Mouse (Mus musculus): ENCODE measurements around the gene Fanci. TPM values are rescaled to one million over a fixed set of nuclear protein-coding genes. Genes with fewer than 3 reads are reported as not detected.

The Fanci gene
- polyA plus RNA-seq, 1 experiment from 2014 or later = 1.2 TPM

- H3K27me3 ChIP-seq (replicated peaks; ENCODE audit: control insufficient read depth, insufficient read depth, low read length) = peaks cover 57% of the 10 kb centered on the region
- H3K9ac ChIP-seq (ENCODE audit: low read depth, low read length) = no peak overlapping the region
- no peak overlapping the region for H3K4me2 ChIP-seq (replicated peaks; ENCODE audit: low read depth)
- H3K4me3 ChIP-seq (ENCODE audit: low read depth, low read length) = no peak overlapping the region
- 11% methylated on average over 8 of the region's 8 CpGs for WGBS
- no peaks in the 10 kb centered on the region for H3K4me1 ChIP-seq (replicated peaks; ENCODE audit: control insufficient read depth, insufficient read depth, low read length)
- no peaks in the 10 kb centered on the region for H3K9me3 ChIP-seq (ENCODE audit: control insufficient read depth)
- ATAC-seq = no peak
- no peaks in the 10 kb centered on the region for H3K36me3 ChIP-seq (ENCODE audit: control insufficient read depth, insufficient read depth)
- no peak overlapping the region for H3K27ac ChIP-seq (ENCODE audit: low read depth, low read length)
- TF ChIP-seq CTCF (IDR thresholded peaks at IDR 0.05; ENCODE audit: low read depth) = peak; percentile 89
Measured at GRCm38 (mm10) chr7:79493915-79494314, 102.2 kb downstream of the Fanci start.

GRCm38 (mm10) chr7:79495988-79496815 lies 104.5 kb downstream of the Fanci start:
- Histone ChIP-seq H3K4me2 (replicated peaks; ENCODE audit: low read depth) (peak overlapping the region; percentile 57), H3K36me3 (ENCODE audit: control insufficient read depth, insufficient read depth) (no peaks in the 10 kb centered on the region), H3K27me3 (replicated peaks; ENCODE audit: control insufficient read depth, insufficient read depth, low read length) (peaks cover 75% of the 10 kb centered on the region), H3K9me3 (ENCODE audit: control insufficient read depth) (no peaks in the 10 kb centered on the region), H3K4me1 (replicated peaks; ENCODE audit: control insufficient read depth, insufficient read depth, low read length) (no peaks in the 10 kb centered on the region), H3K9ac (ENCODE audit: low read depth, low read length) (no peak overlapping the region), H3K4me3 (ENCODE audit: low read depth, low read length) (peak overlapping the region; percentile 31), H3K27ac (ENCODE audit: low read depth, low read length) (no peak overlapping the region)
- WGBS = 2% methylated on average over 36 of the region's 38 CpGs
- ATAC-seq = peak; percentile 58
- peak; percentile 99 for TF ChIP-seq CTCF (IDR thresholded peaks at IDR 0.05; ENCODE audit: low read depth)

GRCm38 (mm10) chr7:79496816-79497328 lies 105.1 kb downstream of the Fanci start:
- WGBS = 11% methylated on average over 9 of the region's 9 CpGs
- no peak for ATAC-seq
- Histone ChIP-seq H3K27ac (ENCODE audit: low read depth, low read length) (no peak overlapping the region), H3K4me3 (ENCODE audit: low read depth, low read length) (no peak overlapping the region), H3K9ac (ENCODE audit: low read depth, low read length) (no peak overlapping the region), H3K4me2 (replicated peaks; ENCODE audit: low read depth) (no peak overlapping the region), H3K27me3 (replicated peaks; ENCODE audit: control insufficient read depth, insufficient read depth, low read length) (peaks cover 82% of the 10 kb centered on the region), H3K9me3 (ENCODE audit: control insufficient read depth) (no peaks in the 10 kb centered on the region), H3K4me1 (replicated peaks; ENCODE audit: control insufficient read depth, insufficient read depth, low read length) (no peaks in the 10 kb centered on the region), H3K36me3 (ENCODE audit: control insufficient read depth, insufficient read depth) (no peaks in the 10 kb centered on the region)
- no peak for TF ChIP-seq CTCF (IDR thresholded peaks at IDR 0.05; ENCODE audit: low read depth)

GRCm38 (mm10) chr7:79497701-79498115 lies 106.0 kb downstream of the Fanci start:
- no peak overlapping the region for H3K9ac ChIP-seq (ENCODE audit: low read depth, low read length)
- peaks cover 90% of the 10 kb centered on the region for H3K27me3 ChIP-seq (replicated peaks; ENCODE audit: control insufficient read depth, insufficient read depth, low read length)
- no peaks in the 10 kb centered on the region for H3K4me1 ChIP-seq (replicated peaks; ENCODE audit: control insufficient read depth, insufficient read depth, low read length)
- no peaks in the 10 kb centered on the region for H3K9me3 ChIP-seq (ENCODE audit: control insufficient read depth)
- TF ChIP-seq CTCF (IDR thresholded peaks at IDR 0.05; ENCODE audit: low read depth) = no peak
- ATAC-seq = no peak
- no peak overlapping the region for H3K4me3 ChIP-seq (ENCODE audit: low read depth, low read length)
- no peak overlapping the region for H3K4me2 ChIP-seq (replicated peaks; ENCODE audit: low read depth)
- H3K27ac ChIP-seq (ENCODE audit: low read depth, low read length) = no peak overlapping the region
- 4% methylated on average over 20 of the region's 20 CpGs for WGBS
- no peaks in the 10 kb centered on the region for H3K36me3 ChIP-seq (ENCODE audit: control insufficient read depth, insufficient read depth)

- ATAC-seq = no peak
- no peak overlapping the region for H3K4me2 ChIP-seq (replicated peaks; ENCODE audit: low read depth)
- 11% methylated on average over 6 of the region's 6 CpGs for WGBS
- H3K36me3 ChIP-seq (ENCODE audit: control insufficient read depth, insufficient read depth) = no peaks in the 10 kb centered on the region
- TF ChIP-seq CTCF (IDR thresholded peaks at IDR 0.05; ENCODE audit: low read depth) = no peak
- H3K27ac ChIP-seq (ENCODE audit: low read depth, low read length) = no peak overlapping the region
- no peak overlapping the region for H3K9ac ChIP-seq (ENCODE audit: low read depth, low read length)
- H3K9me3 ChIP-seq (ENCODE audit: control insufficient read depth) = no peaks in the 10 kb centered on the region
- peaks cover 96% of the 10 kb centered on the region for H3K27me3 ChIP-seq (replicated peaks; ENCODE audit: control insufficient read depth, insufficient read depth, low read length)
- no peak overlapping the region for H3K4me3 ChIP-seq (ENCODE audit: low read depth, low read length)
- H3K4me1 ChIP-seq (replicated peaks; ENCODE audit: control insufficient read depth, insufficient read depth, low read length) = no peaks in the 10 kb centered on the region
Measured at GRCm38 (mm10) chr7:79498356-79498755, 106.6 kb downstream of the Fanci start.

GRCm38 (mm10) chr7:79498965-79499595 lies 107.4 kb downstream of the Fanci start:
- TF ChIP-seq CTCF (IDR thresholded peaks at IDR 0.05; ENCODE audit: low read depth) = no peak
- Histone ChIP-seq H3K4me1 (replicated peaks; ENCODE audit: control insufficient read depth, insufficient read depth, low read length) (no peaks in the 10 kb centered on the region), H3K9ac (ENCODE audit: low read depth, low read length) (no peak overlapping the region), H3K9me3 (ENCODE audit: control insufficient read depth) (no peaks in the 10 kb centered on the region), H3K4me3 (ENCODE audit: low read depth, low read length) (no peak overlapping the region), H3K36me3 (ENCODE audit: control insufficient read depth, insufficient read depth) (no peaks in the 10 kb centered on the region), H3K4me2 (replicated peaks; ENCODE audit: low read depth) (no peak overlapping the region), H3K27me3 (replicated peaks; ENCODE audit: control insufficient read depth, insufficient read depth, low read length) (peaks cover 99% of the 10 kb centered on the region), H3K27ac (ENCODE audit: low read depth, low read length) (no peak overlapping the region)
- 2% methylated on average over 35 of the region's 35 CpGs for WGBS
- no peak for ATAC-seq

Other genes with a start within 250 kb of the Fanci start
- 217 and 219 TPM in 2 replicates for gene Mfge8, start 242.9 kb upstream of the Fanci start, polyA plus RNA-seq (2015; fragmentation: Nextera tagmentation; extraction: Ambion mirVana)
- gene Abhd2, start 118.7 kb upstream of the Fanci start, polyA plus RNA-seq (2015; fragmentation: Nextera tagmentation; extraction: Ambion mirVana) = 34.8 and 36.2 TPM in 2 replicates
- gene Rlbp1, start 4.9 kb upstream of the Fanci start, polyA plus RNA-seq (2015; fragmentation: Nextera tagmentation; extraction: Ambion mirVana) = 0.20 and 0.37 TPM in 2 replicates
- gene Polg, start 74.4 kb downstream of the Fanci start, polyA plus RNA-seq (2015; fragmentation: Nextera tagmentation; extraction: Ambion mirVana) = 34.6 and 43.2 TPM in 2 replicates
- not detected in 2 replicates for gene Rhcg, start 225.7 kb downstream of the Fanci start, polyA plus RNA-seq (2015; fragmentation: Nextera tagmentation; extraction: Ambion mirVana)